ENCODE assay signal across 21 mouse cellular contexts in genomic region chr9:78386947-78387346, GRCm38 (mm10). TPM values are rescaled to one million over a fixed set of nuclear protein-coding genes. Genes with fewer than 3 reads are reported as not detected.
"Had no signal": no experiment of that assay in that cellular context is flagged by ENCODE, and none has a peak within 500 bp of the region (broad histone marks: within the 10 kb centered on the region; RNA-seq: fewer than 3 reads in every experiment).

No protein-coding gene starts in this region.

- H3K27me3 ChIP-seq: neural tube, embryonic 15.5 days; stomach, embryonic 15.5 days had no signal

- H3K4me2 ChIP-seq: neural tube, embryonic 15.5 days; stomach, embryonic 15.5 days had no signal

- H3K27ac ChIP-seq: neural tube, embryonic 15.5 days; stomach, embryonic 15.5 days; stomach, postnatal 0 days had no signal

- H3K9ac ChIP-seq: neural tube, embryonic 15.5 days; stomach, embryonic 15.5 days had no signal

- H3K36me3 ChIP-seq: neural tube, embryonic 15.5 days; stomach, embryonic 15.5 days had no signal

- H3K4me1 ChIP-seq: neural tube, embryonic 15.5 days; stomach, embryonic 15.5 days had no signal

- DNase-seq: retina, postnatal 1 day; right cerebral cortex, adult 18-20 months; right cerebral cortex, postnatal 14 days; right cerebral cortex, postnatal 25 days; right cerebral cortex, postnatal 4 days; spleen, adult 18-20 months; thymus, adult 18-20 months; thymus, adult 2 months; thymus, postnatal 14 days; thymus, postnatal 25 days; thymus, postnatal 36 days; thymus, postnatal 4 days had no signal

- H3K9me3 ChIP-seq: neural tube, embryonic 15.5 days; stomach, embryonic 15.5 days had no signal

- H3K4me3 ChIP-seq: neural tube, embryonic 15.5 days; stomach, embryonic 15.5 days had no signal

RNA-seq across cellular contexts. Expression of gene Ooep, which starts 8.4 kb away (rescaled TPM):
- total RNA-seq: neutrophil, adult 5-6 weeks had no signal
- polyA plus RNA-seq: small intestine, adult 2 months; spleen, adult 2 months; testis, adult 2 months had no signal

RNA-seq across cellular contexts. Expression of gene Ddx43, which starts 8.6 kb away (rescaled TPM):
- polyA plus RNA-seq: small intestine, adult 2 months had no signal

RNA-seq across cellular contexts. Expression of gene Dppa5a, which starts 19.0 kb away (rescaled TPM):
- total RNA-seq: neutrophil, adult 5-6 weeks had no signal
- polyA plus RNA-seq: small intestine, adult 2 months; spleen, adult 2 months; stomach, embryonic 14.5 days; stomach, embryonic 15.5 days had no signal

RNA-seq across cellular contexts. Expression of gene Gsta2, which starts 31.4 kb away (rescaled TPM):
- total RNA-seq: neutrophil, adult 5-6 weeks had no signal
- polyA plus RNA-seq: neural tube, embryonic 14.5 days; neural tube, embryonic 15.5 days; small intestine, adult 2 months had no signal
